Mouse (Mus musculus): ENCODE results near the gene Clec2d. TPM values are rescaled to one million over a fixed set of nuclear protein-coding genes. Genes with fewer than 3 reads are reported as not detected.
"Not testable (repeated sequence)": the region's sequence is repeated elsewhere in the genome, so short reads cannot be mapped to it uniquely, and the experiment has no call there.

Gene Clec2d
- polyA plus RNA-seq, 1 experiment, result 4.9 TPM

DNA sequence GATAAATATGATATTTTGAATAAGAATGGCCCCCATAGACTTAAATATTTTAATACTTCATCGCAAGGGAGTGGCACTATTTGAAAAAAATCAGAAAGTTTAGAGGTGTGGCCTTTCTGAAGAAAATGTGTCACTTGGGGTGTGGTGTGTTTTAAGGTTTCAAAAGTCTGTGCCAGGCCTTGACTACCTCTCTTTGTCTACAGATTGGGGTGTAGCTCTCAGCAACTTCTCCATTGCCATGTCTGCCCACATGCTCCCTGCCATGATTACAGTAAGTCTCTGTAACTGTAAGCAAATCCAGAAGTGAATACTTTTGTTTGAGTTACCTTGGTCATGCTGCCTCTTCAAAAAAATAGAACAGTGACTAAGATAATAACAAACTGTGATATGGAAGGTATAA is 16.8 kb upstream of the Clec2d start:
- H3K27ac ChIP-seq (ENCODE audit: control insufficient read depth, insufficient read depth, low read depth, low read length), result no peak overlapping the region
- no peaks in the 10 kb centered on the region for H3K27me3 ChIP-seq (ENCODE audit: control insufficient read depth, insufficient read depth, low read length)
- no peak overlapping the region for H3K4me3 ChIP-seq (ENCODE audit: control insufficient read depth, low read depth, low read length)
- no peaks in the 10 kb centered on the region for H3K36me3 ChIP-seq (ENCODE audit: control insufficient read depth, insufficient read depth, low read length)
- TF ChIP-seq POLR2A (IDR thresholded peaks at IDR 0.05; ENCODE audit: control insufficient read depth, low read depth, low read length) (no peak), CTCF (IDR thresholded peaks at IDR 0.05; ENCODE audit: control insufficient read depth, insufficient read depth, insufficient replicate concordance, low read depth, low read length) (no peak)
- no peaks in the 10 kb centered on the region for H3K4me1 ChIP-seq (ENCODE audit: control insufficient read depth, insufficient read depth, low read length)

DNA sequence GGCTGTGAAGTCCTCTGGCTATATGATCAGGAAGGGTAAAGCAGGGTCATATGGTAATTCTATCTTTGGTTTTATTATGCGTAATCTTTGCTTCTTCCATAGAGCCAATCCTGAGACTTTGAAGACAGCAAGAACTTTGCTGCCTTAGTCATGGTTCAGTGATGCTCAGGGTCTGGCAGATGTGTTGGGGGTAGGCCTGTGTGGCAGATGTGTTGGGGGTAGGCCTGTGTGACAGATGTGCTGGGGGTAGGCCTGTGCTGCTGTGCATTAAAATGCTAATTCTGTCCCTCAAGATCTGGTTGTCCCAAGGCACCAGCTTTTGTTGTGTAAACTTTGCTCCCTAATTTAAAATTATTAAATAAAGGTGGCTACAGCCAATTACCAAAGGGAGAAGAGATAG is 9.5 kb upstream of the Clec2d start:
- TF ChIP-seq CTCF (IDR thresholded peaks at IDR 0.05; ENCODE audit: control insufficient read depth, insufficient read depth, insufficient replicate concordance, low read depth, low read length), result no peak
- TF ChIP-seq POLR2A (IDR thresholded peaks at IDR 0.05; ENCODE audit: control insufficient read depth, low read depth, low read length), result no peak
- no peaks in the 10 kb centered on the region for H3K27me3 ChIP-seq (ENCODE audit: control insufficient read depth, insufficient read depth, low read length)

DNA sequence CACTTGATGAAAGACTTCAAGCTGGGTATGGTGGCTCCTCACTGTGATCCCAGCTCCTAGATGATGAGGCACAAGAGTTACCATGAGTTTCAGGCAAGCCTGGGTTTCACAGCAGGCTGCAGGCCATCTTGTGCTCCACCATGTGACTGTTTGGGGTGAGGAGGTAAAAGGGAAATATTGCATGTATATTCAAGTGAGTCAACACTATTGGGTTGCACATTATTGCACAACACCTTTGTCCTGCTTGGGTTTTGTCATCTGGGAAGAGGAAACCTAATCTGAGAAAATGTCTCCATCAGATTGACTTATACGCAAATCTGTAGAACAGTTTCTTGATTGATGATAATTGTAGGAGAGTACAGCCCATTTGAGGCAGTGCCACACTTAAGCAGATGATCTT is 8.7 kb upstream of the Clec2d start:
- no peak overlapping the region for H3K4me3 ChIP-seq (ENCODE audit: control insufficient read depth, low read depth, low read length)
- no peaks in the 10 kb centered on the region for H3K27me3 ChIP-seq (ENCODE audit: control insufficient read depth, insufficient read depth, low read length)
- TF ChIP-seq CTCF (IDR thresholded peaks at IDR 0.05; ENCODE audit: control insufficient read depth, insufficient read depth, insufficient replicate concordance, low read depth, low read length), result no peak
- no peak for TF ChIP-seq POLR2A (IDR thresholded peaks at IDR 0.05; ENCODE audit: control insufficient read depth, low read depth, low read length)
- no peaks in the 10 kb centered on the region for H3K36me3 ChIP-seq (ENCODE audit: control insufficient read depth, insufficient read depth, low read length)
- no peak overlapping the region for H3K27ac ChIP-seq (ENCODE audit: control insufficient read depth, insufficient read depth, low read depth, low read length)
- H3K4me1 ChIP-seq (ENCODE audit: control insufficient read depth, insufficient read depth, low read length), result no peaks in the 10 kb centered on the region

More for the DNA sequence above, 9.5 kb upstream of the Clec2d start:
- no peaks in the 10 kb centered on the region for H3K36me3 ChIP-seq (ENCODE audit: control insufficient read depth, insufficient read depth, low read length)
- H3K27ac ChIP-seq (ENCODE audit: control insufficient read depth, insufficient read depth, low read depth, low read length), result no peak overlapping the region
- H3K4me3 ChIP-seq (ENCODE audit: control insufficient read depth, low read depth, low read length), result no peak overlapping the region
- H3K4me1 ChIP-seq (ENCODE audit: control insufficient read depth, insufficient read depth, low read length), result no peaks in the 10 kb centered on the region

GRCm38 (mm10) chr6:129174836-129175235 is 5.6 kb upstream of the Clec2d start:
- TF ChIP-seq CTCF (IDR thresholded peaks at IDR 0.05; ENCODE audit: control insufficient read depth, insufficient read depth, insufficient replicate concordance, low read depth, low read length), result no peak
- no peak for TF ChIP-seq POLR2A (IDR thresholded peaks at IDR 0.05; ENCODE audit: control insufficient read depth, low read depth, low read length)
- Histone ChIP-seq H3K27me3 (ENCODE audit: control insufficient read depth, insufficient read depth, low read length) (no peaks in the 10 kb centered on the region), H3K4me3 (ENCODE audit: control insufficient read depth, low read depth, low read length) (no peak overlapping the region), H3K4me1 (ENCODE audit: control insufficient read depth, insufficient read depth, low read length) (no peaks in the 10 kb centered on the region), H3K36me3 (ENCODE audit: control insufficient read depth, insufficient read depth, low read length) (no peaks in the 10 kb centered on the region), H3K27ac (ENCODE audit: control insufficient read depth, insufficient read depth, low read depth, low read length) (no peak overlapping the region)

DNA sequence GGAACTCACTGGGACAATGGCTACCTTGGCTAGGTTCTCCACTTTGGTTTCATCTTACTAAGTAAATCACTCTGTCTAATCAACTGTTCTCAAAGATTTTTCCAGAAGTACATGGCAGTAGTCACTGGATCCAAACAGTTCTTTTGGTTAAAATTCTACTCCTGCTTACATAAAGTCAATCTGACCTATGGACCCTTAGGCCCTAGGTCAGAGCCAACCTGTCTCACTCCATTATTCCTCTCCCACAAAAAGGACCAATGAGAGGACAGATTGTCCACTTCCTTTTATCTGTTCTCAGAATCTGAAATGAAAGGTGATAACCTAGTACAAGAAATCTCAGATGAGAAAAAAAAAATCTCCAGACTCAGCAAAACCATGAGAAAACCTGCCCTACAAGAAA is 4.8 kb upstream of the Clec2d start:
- H3K36me3 ChIP-seq (ENCODE audit: control insufficient read depth, insufficient read depth, low read length), result no peaks in the 10 kb centered on the region
- no peak for TF ChIP-seq POLR2A (IDR thresholded peaks at IDR 0.05; ENCODE audit: control insufficient read depth, low read depth, low read length)
- no peak for TF ChIP-seq CTCF (IDR thresholded peaks at IDR 0.05; ENCODE audit: control insufficient read depth, insufficient read depth, insufficient replicate concordance, low read depth, low read length)
- H3K4me3 ChIP-seq (ENCODE audit: control insufficient read depth, low read depth, low read length), result no peak overlapping the region
- H3K27ac ChIP-seq (ENCODE audit: control insufficient read depth, insufficient read depth, low read depth, low read length), result no peak overlapping the region
- H3K4me1 ChIP-seq (ENCODE audit: control insufficient read depth, insufficient read depth, low read length), result no peaks in the 10 kb centered on the region
- no peaks in the 10 kb centered on the region for H3K27me3 ChIP-seq (ENCODE audit: control insufficient read depth, insufficient read depth, low read length)

- Histone ChIP-seq H3K27me3 (ENCODE audit: control insufficient read depth, insufficient read depth, low read length) (no peaks in the 10 kb centered on the region), H3K27ac (ENCODE audit: control insufficient read depth, insufficient read depth, low read depth, low read length) (no peak overlapping the region), H3K4me1 (ENCODE audit: control insufficient read depth, insufficient read depth, low read length) (no peaks in the 10 kb centered on the region), H3K36me3 (ENCODE audit: control insufficient read depth, insufficient read depth, low read length) (no peaks in the 10 kb centered on the region), H3K4me3 (ENCODE audit: control insufficient read depth, low read depth, low read length) (no peak overlapping the region)
- TF ChIP-seq CTCF (IDR thresholded peaks at IDR 0.05; ENCODE audit: control insufficient read depth, insufficient read depth, insufficient replicate concordance, low read depth, low read length) (no peak), POLR2A (IDR thresholded peaks at IDR 0.05; ENCODE audit: control insufficient read depth, low read depth, low read length) (no peak)
These were observed 3.8 kb upstream of the Clec2d start for GRCm38 (mm10) chr6:129176621-129177020.

DNA sequence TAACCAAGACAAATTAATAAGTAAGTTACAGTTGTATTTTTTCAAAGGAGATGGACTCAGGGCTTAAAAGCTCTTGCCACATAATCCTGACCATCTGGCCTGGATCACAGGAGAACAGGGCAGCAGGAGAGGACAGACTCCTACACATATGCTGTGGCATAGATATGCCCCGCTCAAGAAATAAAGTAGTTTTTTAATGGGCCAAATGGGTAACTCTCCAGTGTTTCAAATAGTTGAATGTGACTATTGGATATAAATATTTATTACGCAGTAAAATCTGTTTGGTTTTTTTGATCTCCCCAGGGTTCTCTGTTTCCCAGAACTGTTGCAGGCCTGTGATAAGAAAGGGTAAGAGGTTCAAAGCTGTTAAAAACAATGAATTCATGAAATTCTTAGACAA is 1.1 kb upstream of the Clec2d start:
- no peaks in the 10 kb centered on the region for H3K36me3 ChIP-seq (ENCODE audit: control insufficient read depth, insufficient read depth, low read length)
- no peak overlapping the region for H3K4me3 ChIP-seq (ENCODE audit: control insufficient read depth, low read depth, low read length)
- no peaks in the 10 kb centered on the region for H3K27me3 ChIP-seq (ENCODE audit: control insufficient read depth, insufficient read depth, low read length)
- no peak for TF ChIP-seq POLR2A (IDR thresholded peaks at IDR 0.05; ENCODE audit: control insufficient read depth, low read depth, low read length)
- TF ChIP-seq CTCF (IDR thresholded peaks at IDR 0.05; ENCODE audit: control insufficient read depth, insufficient read depth, insufficient replicate concordance, low read depth, low read length), result no peak
- H3K4me1 ChIP-seq (ENCODE audit: control insufficient read depth, insufficient read depth, low read length), result no peaks in the 10 kb centered on the region
- H3K27ac ChIP-seq (ENCODE audit: control insufficient read depth, insufficient read depth, low read depth, low read length), result no peak overlapping the region

GRCm38 (mm10) chr6:129179831-129180230 is 584 bp upstream of the Clec2d start:
- H3K27ac ChIP-seq (ENCODE audit: control insufficient read depth, insufficient read depth, low read depth, low read length); H3K27me3 ChIP-seq (ENCODE audit: control insufficient read depth, insufficient read depth, low read length): not testable (repeated sequence)

More at GRCm38 (mm10) chr6:129179831-129180230, 584 bp upstream of the Clec2d start:
- not testable (repeated sequence) for H3K4me3 ChIP-seq (ENCODE audit: control insufficient read depth, low read depth, low read length); H3K36me3 ChIP-seq (ENCODE audit: control insufficient read depth, insufficient read depth, low read length); H3K4me1 ChIP-seq (ENCODE audit: control insufficient read depth, insufficient read depth, low read length)
